8 mouse cellular contexts compared by ENCODE assay signal in genomic region chr13:44913560-44913959, GRCm38 (mm10).
DNase-seq lines count a peak whose midpoint lies in the region; ATAC-seq lines count a peak whose summit lies in the region.

No protein-coding gene starts in this region.

- no peak overlapping the region for H3K4me2 ChIP-seq in kidney, embryonic 14.5 days (replicated peaks; ENCODE audit: low read depth, low read length)
- no peak overlapping the region for H3K4me2 ChIP-seq in embryonic facial prominence, embryonic 14.5 days (ENCODE audit: low read depth, low read length)

- no peaks in the 10 kb centered on the region for H3K9me3 ChIP-seq in kidney, embryonic 14.5 days (ENCODE audit: control insufficient read depth, low read length)
- no peaks in the 10 kb centered on the region for H3K9me3 ChIP-seq in embryonic facial prominence, embryonic 14.5 days (ENCODE audit: control insufficient read depth, low read length)

- H3K4me3 ChIP-seq in kidney, embryonic 14.5 days (ENCODE audit: low read length): no peak overlapping the region
- H3K4me3 ChIP-seq in embryonic facial prominence, embryonic 14.5 days (ENCODE audit: low read depth, low read length): no peak overlapping the region

- H3K27ac ChIP-seq in kidney, embryonic 14.5 days (ENCODE audit: low read depth, low read length): no peak overlapping the region
- H3K27ac ChIP-seq in embryonic facial prominence, embryonic 14.5 days (replicated peaks; ENCODE audit: low read depth, low read length): no peak overlapping the region

- peaks cover 87% of the 10 kb centered on the region for H3K36me3 ChIP-seq in kidney, embryonic 14.5 days (ENCODE audit: control insufficient read depth, insufficient read depth, low read length)
- H3K36me3 ChIP-seq in embryonic facial prominence, embryonic 14.5 days (ENCODE audit: control insufficient read depth, insufficient read depth, low read length): peaks cover 92% of the 10 kb centered on the region

- H3K9ac ChIP-seq in kidney, embryonic 14.5 days (ENCODE audit: low read depth, low read length): no peak overlapping the region
- H3K9ac ChIP-seq in embryonic facial prominence, embryonic 14.5 days (ENCODE audit: low read depth, low read length): no peak overlapping the region

- H3K4me1 ChIP-seq in kidney, embryonic 14.5 days (ENCODE audit: control insufficient read depth, insufficient read depth, low read length): no peaks in the 10 kb centered on the region
- H3K4me1 ChIP-seq in embryonic facial prominence, embryonic 14.5 days (ENCODE audit: control insufficient read depth, insufficient read depth, low read length): peaks cover 22% of the 10 kb centered on the region

- 70% methylated on average over 7 of the region's 7 CpGs for WGBS in kidney, embryonic 14.5 days
- WGBS in embryonic facial prominence, embryonic 14.5 days: 58% methylated on average over 7 of the region's 7 CpGs

- no peaks in the 10 kb centered on the region for H3K27me3 ChIP-seq in kidney, embryonic 14.5 days (ENCODE audit: control insufficient read depth, insufficient read depth, low read length)
- no peaks in the 10 kb centered on the region for H3K27me3 ChIP-seq in embryonic facial prominence, embryonic 14.5 days (replicated peaks; ENCODE audit: control insufficient read depth, insufficient read depth, low read length)

- no peak for ATAC-seq in kidney, embryonic 14.5 days (ENCODE audit: low FRiP score, low TSS enrichment)
- ATAC-seq in embryonic facial prominence, embryonic 14.5 days (ENCODE audit: low read depth): no peak
- no peak for ATAC-seq in granulocyte monocyte progenitor cell, adult 5-6 weeks (replicated peaks; ENCODE audit: poor library complexity, severe bottlenecking)

- DNase-seq in kidney, adult 11 months: peak; percentile 76
- peak; percentile 60 for DNase-seq in brain, adult 2 months (ENCODE audit: low read depth, low spot score)
- DNase-seq in embryonic facial prominence, embryonic 14.5 days (ENCODE audit: low spot score): peak; percentile 36
- peak; percentile 71 to 78 for DNase-seq in kidney, postnatal 36 days
- DNase-seq in urinary bladder, postnatal 10 days (ENCODE audit: low spot score): no peak
- no peak for DNase-seq in frontal cortex, adult 2 months (ENCODE audit: extremely low spot score in 1 of 2, low spot score in 1 of 2)

Comparison
In these comparisons a context has a peak if more than half of its experiments do, and no peak if none do; other contexts are left out.
1. DNase-seq: peak in kidney, adult 11 months (single experiment), brain, adult 2 months (single experiment), embryonic facial prominence, embryonic 14.5 days (single experiment) and kidney, postnatal 36 days (2 of 2); none in urinary bladder, postnatal 10 days (single experiment) and frontal cortex, adult 2 months (0 of 2).